In the genomic region with DNA sequence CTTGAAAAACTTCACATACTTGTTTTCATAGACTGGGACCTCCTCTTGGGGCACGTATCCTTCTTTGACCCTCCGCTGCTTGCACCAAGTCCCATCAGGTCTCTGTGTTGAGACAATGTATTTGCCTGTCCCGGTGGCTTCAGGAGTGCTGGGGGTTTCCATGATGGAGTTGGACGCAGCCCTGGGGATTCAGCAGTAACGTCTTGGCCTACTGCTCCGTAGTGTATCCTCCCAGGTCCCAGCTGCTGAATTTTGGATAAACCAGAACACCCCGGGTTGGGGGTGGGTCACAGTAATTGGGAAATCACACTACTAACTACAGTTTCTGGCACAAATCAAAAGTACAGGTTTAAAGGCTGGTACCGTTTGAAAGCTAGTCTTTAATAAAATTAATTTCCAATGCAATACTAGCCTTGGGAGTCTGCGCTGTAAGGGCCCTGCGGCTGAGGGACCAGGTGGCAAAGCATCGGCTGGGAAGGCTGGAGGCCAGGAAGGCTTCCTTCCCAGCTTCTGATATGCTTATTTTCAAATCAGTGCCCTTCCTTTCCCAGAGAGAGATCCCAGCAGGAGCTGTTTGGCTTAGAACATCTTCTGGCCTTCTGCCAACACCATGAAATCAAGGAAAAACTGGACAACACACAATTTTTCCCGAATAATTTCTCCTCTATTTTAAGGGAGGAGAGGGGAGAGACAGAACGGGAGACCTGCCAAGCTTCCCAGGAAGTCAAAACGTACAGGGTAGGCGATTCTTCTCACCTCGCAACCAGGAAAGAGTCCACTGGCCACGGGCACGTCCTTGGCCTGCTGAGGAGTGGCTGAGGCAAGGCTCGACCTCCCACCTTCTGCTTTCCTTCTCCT, we compare ENCODE assay signal across 11 mouse cellular contexts. TPM values are rescaled to one million over a fixed set of nuclear protein-coding genes. Genes with fewer than 3 reads are reported as not detected.
DNase-seq lines count a peak whose midpoint lies in the region; ATAC-seq and TF ChIP-seq lines count a peak whose summit lies in the region.
"Had no signal": no experiment of that assay in that cellular context is flagged by ENCODE, and none has a peak within 500 bp of the region (broad histone marks: within the 10 kb centered on the region; RNA-seq: fewer than 3 reads in every experiment).

No protein-coding gene starts in this region.

- H3K27ac ChIP-seq in forebrain, postnatal 0 days (ENCODE audit: low read depth, low read length): no peak overlapping the region
- H3K27ac ChIP-seq in forebrain, embryonic 13.5 days: no peak overlapping the region
- no peak overlapping the region; the same call in 1 of the 2 replicates for H3K27ac ChIP-seq in intestine, embryonic 16.5 days (ENCODE audit: low read length)
- H3K27ac ChIP-seq: liver, embryonic 14.5 days; midbrain, embryonic 12.5 days had no signal

- H3K9ac ChIP-seq in forebrain, postnatal 0 days: no peak overlapping the region
- H3K9ac ChIP-seq in forebrain, embryonic 13.5 days: no peak overlapping the region
- H3K9ac ChIP-seq in intestine, embryonic 16.5 days (ENCODE audit: low read depth, low read length): no peak overlapping the region
- H3K9ac ChIP-seq: liver, embryonic 14.5 days; midbrain, embryonic 12.5 days had no signal

- peak; percentile 54 for DNase-seq in forebrain, postnatal 0 days
- peak; percentile 10 for DNase-seq in kidney, postnatal 14 days
- no peak for DNase-seq in kidney, adult 18-20 months
- peak; percentile 20 for DNase-seq in adipocyte (ENCODE audit: low spot score)
- peak; percentile 81 to 91 for DNase-seq in cerebellum, adult 18-20 months

- 55% methylated on average over 19 of the region's 19 CpGs for WGBS in forebrain, postnatal 0 days
- WGBS in forebrain, embryonic 13.5 days: 79% methylated on average over 19 of the region's 19 CpGs
- WGBS in intestine, embryonic 16.5 days: 59% methylated on average over 19 of the region's 19 CpGs

- 0 out of 2 replicates have a peak, but pooled peaks cover 2% of the 10 kb centered on the region for H3K4me1 ChIP-seq in forebrain, postnatal 0 days (ENCODE audit: insufficient read depth)
- H3K4me1 ChIP-seq in forebrain, embryonic 13.5 days: 0 out of 2 replicates have a peak, but pooled peaks cover 8% of the 10 kb centered on the region
- H3K4me1 ChIP-seq in intestine, embryonic 16.5 days (ENCODE audit: control insufficient read depth, insufficient read depth, low read length): peaks cover 6% of the 10 kb centered on the region; the same call in 1 of the 2 replicates
- H3K4me1 ChIP-seq: midbrain, embryonic 12.5 days had no signal

- H3K36me3 ChIP-seq in forebrain, postnatal 0 days (ENCODE audit: insufficient read depth): no peaks in the 10 kb centered on the region
- no peaks in the 10 kb centered on the region for H3K36me3 ChIP-seq in forebrain, embryonic 13.5 days (ENCODE audit: poor library complexity, severe bottlenecking)
- no peaks in the 10 kb centered on the region for H3K36me3 ChIP-seq in intestine, embryonic 16.5 days (ENCODE audit: control insufficient read depth, insufficient read depth, low read length)
- H3K36me3 ChIP-seq: midbrain, embryonic 12.5 days had no signal

- ATAC-seq in forebrain, postnatal 0 days: no peak
- no peak for ATAC-seq in forebrain, embryonic 13.5 days
- no peak for ATAC-seq in intestine, embryonic 16.5 days
- ATAC-seq in erythroblast, adult 5-6 weeks (replicated peaks; ENCODE audit: low FRiP score, poor library complexity, severe bottlenecking): no peak

- no peaks in the 10 kb centered on the region for H3K27me3 ChIP-seq in forebrain, postnatal 0 days (ENCODE audit: insufficient read depth, low read length)
- H3K27me3 ChIP-seq in forebrain, embryonic 13.5 days: no peaks in the 10 kb centered on the region
- H3K27me3 ChIP-seq in intestine, embryonic 16.5 days (replicated peaks; ENCODE audit: control insufficient read depth, insufficient read depth, low read length): no peaks in the 10 kb centered on the region
- H3K27me3 ChIP-seq: midbrain, embryonic 12.5 days had no signal

- H3K9me3 ChIP-seq in forebrain, postnatal 0 days (ENCODE audit: low read length): no peaks in the 10 kb centered on the region
- no peaks in the 10 kb centered on the region for H3K9me3 ChIP-seq in forebrain, embryonic 13.5 days (replicated peaks)
- no peaks in the 10 kb centered on the region for H3K9me3 ChIP-seq in intestine, embryonic 16.5 days (ENCODE audit: control insufficient read depth, low read length)
- H3K9me3 ChIP-seq: midbrain, embryonic 12.5 days had no signal

- TF ChIP-seq CTCF in forebrain, postnatal 0 days (IDR thresholded peaks at IDR 0.05; ENCODE audit: low read depth): no peak

- H3K4me3 ChIP-seq in forebrain, postnatal 0 days (ENCODE audit: low read depth, low read length): no peak overlapping the region
- H3K4me3 ChIP-seq in forebrain, embryonic 13.5 days: no peak overlapping the region
- H3K4me3 ChIP-seq in intestine, embryonic 16.5 days (ENCODE audit: low read length): no peak overlapping the region
- H3K4me3 ChIP-seq: erythroblast, embryonic 14.5 days; midbrain, embryonic 12.5 days had no signal

- H3K4me2 ChIP-seq in forebrain, postnatal 0 days (ENCODE audit: low read depth): no peak overlapping the region
- no peak overlapping the region for H3K4me2 ChIP-seq in forebrain, embryonic 13.5 days
- H3K4me2 ChIP-seq in intestine, embryonic 16.5 days (ENCODE audit: low read depth, low read length): no peak overlapping the region
- H3K4me2 ChIP-seq: midbrain, embryonic 12.5 days had no signal

RNA-seq across cellular contexts. Expression of gene Tmem56, which starts 32.1 kb away (rescaled TPM):
- 14.2 and 15.5 TPM in 2 replicates for total RNA-seq in forebrain, postnatal 0 days (2014; rRNA removed)
- 2.7 and 3.9 TPM in 2 replicates for polyA plus RNA-seq in forebrain, postnatal 0 days (2015; fragmentation: Nextera tagmentation; extraction: Ambion mirVana)
- polyA plus RNA-seq in forebrain, embryonic 13.5 days (2015; fragmentation: Nextera tagmentation; extraction: Ambion mirVana): 2.1 and 2.4 TPM in 2 replicates
- polyA plus RNA-seq in intestine, embryonic 16.5 days (2015; fragmentation: Nextera tagmentation; extraction: Ambion mirVana): 1.3 TPM in 2 replicates
- 11.0 and 16.3 TPM in 2 replicates for total RNA-seq in erythroblast, adult 5-6 weeks (2015; ENCODE audit: low replicate concordance)
- 14.1 and 16.7 TPM in 2 replicates for total RNA-seq in erythroblast, adult 5-6 weeks (2017; ENCODE audit: low replicate concordance)

RNA-seq across cellular contexts. Expression of gene Alg14, which starts 40.8 kb away (rescaled TPM):
- total RNA-seq in forebrain, postnatal 0 days (2014; rRNA removed): 20.8 and 28.2 TPM in 2 replicates
- polyA plus RNA-seq in forebrain, postnatal 0 days (2015; fragmentation: Nextera tagmentation; extraction: Ambion mirVana): 29.6 and 31.6 TPM in 2 replicates
- 33.1 and 34.8 TPM in 2 replicates for polyA plus RNA-seq in forebrain, embryonic 13.5 days (2015; fragmentation: Nextera tagmentation; extraction: Ambion mirVana)
- 39.5 and 41.3 TPM in 2 replicates for polyA plus RNA-seq in intestine, embryonic 16.5 days (2015; fragmentation: Nextera tagmentation; extraction: Ambion mirVana)
- 0.84 and 3.1 TPM in 2 replicates for total RNA-seq in erythroblast, adult 5-6 weeks (2015; ENCODE audit: low replicate concordance)
- 1.8 and 3.1 TPM in 2 replicates for total RNA-seq in erythroblast, adult 5-6 weeks (2017; ENCODE audit: low replicate concordance)
